Mouse (Mus musculus): ENCODE data around the gene Cdkal1. TPM values are rescaled to one million over a fixed set of nuclear protein-coding genes. Genes with fewer than 3 reads are reported as not detected.

Gene Cdkal1
- total RNA-seq, 2 experiments from 2014 or later, result 18.4 to 18.8 TPM

GRCm38 (mm10) chr13:29148616-29149015 lies 706.9 kb downstream of the Cdkal1 start:
- DNase-seq (ENCODE audit: low spot score in 2 of 2), result no peak

Other genes starting within 250 kb of the Cdkal1 start
- gene E2f3, start 130.4 kb upstream of the Cdkal1 start, total RNA-seq (2021), result 10 to 100 TPM; 26.7 to 27.4 TPM